Mouse (Mus musculus): ENCODE results near the gene Hist1h2ae. TPM values are rescaled to one million over a fixed set of nuclear protein-coding genes. Genes with fewer than 3 reads are reported as not detected.
"Not testable (repeated sequence)": the region's sequence is repeated elsewhere in the genome, so short reads cannot be mapped to it uniquely, and the experiment has no call there.

The Hist1h2ae gene
- polyA plus RNA-seq, 1 experiment from 2014 or later: 139 TPM

DNA sequence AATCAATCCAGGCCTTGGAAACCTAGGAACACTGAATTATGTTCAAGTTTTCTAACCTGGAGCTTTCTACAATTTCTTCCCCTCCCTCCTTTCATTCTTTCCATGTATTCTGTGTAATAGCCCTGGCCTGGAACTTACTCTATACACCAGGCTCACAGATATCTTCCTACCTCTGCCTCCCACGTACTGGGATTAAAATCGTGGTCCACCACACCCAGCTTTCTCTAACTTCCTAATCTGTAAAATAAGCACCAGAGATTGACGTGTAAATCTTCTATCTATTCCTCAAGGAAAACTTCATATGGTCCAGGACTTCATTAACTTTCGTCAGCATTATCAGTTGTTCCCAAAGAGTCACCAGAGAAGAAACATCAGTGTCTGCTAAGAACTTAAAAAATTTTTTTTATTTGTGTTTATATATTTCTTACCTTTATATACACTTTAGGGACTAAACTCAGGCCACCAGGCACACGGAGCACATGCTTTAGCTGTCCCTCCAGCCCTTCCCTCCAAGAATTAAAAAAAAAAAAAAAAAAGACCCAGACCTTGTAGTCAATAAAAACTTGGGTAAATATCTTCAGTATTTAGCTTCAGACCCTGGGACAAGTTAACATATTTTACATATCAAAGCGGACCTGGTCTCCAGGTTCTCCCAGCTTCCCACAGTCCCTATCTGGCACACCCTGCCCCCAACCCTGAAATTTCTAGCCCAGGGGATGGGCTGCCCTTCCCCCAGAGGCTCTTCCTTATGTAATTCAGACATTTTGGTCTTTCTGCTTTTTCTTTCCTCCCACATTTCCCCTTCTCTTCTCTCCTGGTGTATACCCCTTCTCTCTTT, 11.4 kb upstream of the Hist1h2ae start:
- WGBS: 3% methylated on average over 6 of the region's 6 CpGs
- peak overlapping the region; percentile 92 for H3K27ac ChIP-seq

GRCm38 (mm10) chr13:23581408-23582218, 10.6 kb upstream of the Hist1h2ae start, which contains the start of gene Hist1h4d:
TSS of gene Hist1h4d (plus strand) at chr13:23581598.
- ATAC-seq (ENCODE audit: insufficient number of reproducible peaks, insufficient read depth, low FRiP score, low TSS enrichment): peak; percentile 93
- WGBS: under 1% methylated on average over 43 of the region's 43 CpGs
- Histone ChIP-seq H3K36me3 (no peaks in the 10 kb centered on the region), H3K27me3 (no peaks in the 10 kb centered on the region), H3K4me2 (replicated peaks) (peak within 1 kb of the TSS; percentile 89), H3K9ac (peak within 1 kb of the TSS; percentile 73), H3K27ac (peak within 1 kb of the TSS; percentile 92), H3K4me1 (peaks cover 28% of the 10 kb centered on the region), H3K4me3 (peak within 1 kb of the TSS; percentile 53), H3K9me3 (no peaks in the 10 kb centered on the region)

More for the DNA sequence above, 11.4 kb upstream of the Hist1h2ae start:
- no peaks in the 10 kb centered on the region for H3K9me3 ChIP-seq
- peak overlapping the region; percentile 53 for H3K4me3 ChIP-seq
- no peak for ATAC-seq (ENCODE audit: insufficient number of reproducible peaks, insufficient read depth, low FRiP score, low TSS enrichment)
- no peaks in the 10 kb centered on the region for H3K36me3 ChIP-seq
- H3K4me2 ChIP-seq (replicated peaks): peak overlapping the region; percentile 89
- no peaks in the 10 kb centered on the region for H3K27me3 ChIP-seq
- peak overlapping the region; percentile 73 for H3K9ac ChIP-seq
- peaks cover 24% of the 10 kb centered on the region for H3K4me1 ChIP-seq

DNA sequence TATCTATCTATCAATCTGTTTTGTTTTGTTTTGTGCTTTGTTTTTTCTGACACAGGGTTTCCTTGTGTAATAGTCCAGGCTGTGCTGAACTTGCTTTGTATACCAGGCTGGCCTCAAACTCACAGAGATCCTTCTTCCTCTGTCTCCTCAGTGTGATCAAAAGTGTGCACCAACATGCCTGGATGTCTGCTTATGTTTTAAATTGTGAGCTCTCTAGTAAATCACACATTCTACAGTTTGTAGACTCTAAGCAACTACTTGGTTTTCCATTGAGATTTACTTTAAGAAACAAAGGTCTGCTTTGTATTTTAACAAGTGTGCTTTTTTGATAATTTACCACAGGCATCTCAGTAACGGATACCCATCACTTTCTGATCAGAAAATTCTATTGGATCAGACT, 6.8 kb upstream of the Hist1h2ae start:
- ATAC-seq (ENCODE audit: insufficient number of reproducible peaks, insufficient read depth, low FRiP score, low TSS enrichment): no peak

DNA sequence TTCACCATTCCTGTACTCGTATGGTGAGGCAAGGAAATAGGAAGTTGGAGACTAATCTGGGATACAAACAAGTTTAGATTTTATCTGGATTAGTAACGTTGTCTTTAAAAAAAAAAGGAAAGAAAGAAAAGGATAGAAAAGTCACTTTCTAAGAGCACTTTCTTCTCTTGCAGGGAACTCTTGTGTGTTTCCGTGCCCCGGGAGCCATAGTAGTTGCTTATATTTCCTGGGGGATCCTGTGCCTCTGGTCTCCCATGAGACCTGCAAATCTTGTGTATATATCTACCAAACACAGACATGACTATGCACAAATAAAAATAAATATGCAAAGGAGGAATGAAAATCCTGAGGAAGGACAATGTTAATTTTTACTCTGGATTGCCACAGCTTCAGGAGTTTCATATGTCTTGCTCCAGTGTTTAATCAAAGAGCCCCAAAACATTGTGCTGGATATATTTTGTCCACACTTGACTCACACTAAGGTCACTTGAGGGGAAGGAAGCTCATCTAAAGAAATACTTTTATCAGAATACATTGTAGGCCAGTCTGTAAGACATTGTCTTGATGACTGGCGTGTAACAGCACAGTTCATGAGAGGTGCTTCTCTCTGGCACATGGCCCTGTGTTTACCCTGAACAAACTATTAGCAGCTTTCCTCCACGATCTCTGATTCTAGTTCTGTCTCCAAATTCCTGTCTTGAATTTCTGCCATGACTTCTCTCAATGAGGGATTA, 6.1 kb upstream of the Hist1h2ae start:
- no peaks in the 10 kb centered on the region for H3K36me3 ChIP-seq
- peak overlapping the region; percentile 75 for H3K4me2 ChIP-seq (replicated peaks)
- peak overlapping the region; percentile 51 for H3K4me3 ChIP-seq
- peaks cover 18% of the 10 kb centered on the region; the same call in 1 of the 2 replicates for H3K4me1 ChIP-seq
- ATAC-seq (ENCODE audit: insufficient number of reproducible peaks, insufficient read depth, low FRiP score, low TSS enrichment): no peak
- 40% methylated on average over 6 of the region's 6 CpGs for WGBS
- H3K9ac ChIP-seq: peak overlapping the region; percentile 60
- H3K27me3 ChIP-seq: no peaks in the 10 kb centered on the region
- no peaks in the 10 kb centered on the region for H3K9me3 ChIP-seq
- peak overlapping the region; percentile 89 for H3K27ac ChIP-seq

More for the DNA sequence above, 6.8 kb upstream of the Hist1h2ae start:
- Histone ChIP-seq H3K27me3 (no peaks in the 10 kb centered on the region), H3K36me3 (no peaks in the 10 kb centered on the region), H3K4me3 (no peak overlapping the region), H3K4me2 (replicated peaks) (no peak overlapping the region), H3K9me3 (no peaks in the 10 kb centered on the region), H3K4me1 (peaks cover 19% of the 10 kb centered on the region), H3K27ac (no peak overlapping the region), H3K9ac (no peak overlapping the region)
- 85% methylated on average over 1 of the region's 1 CpGs for WGBS

GRCm38 (mm10) chr13:23576351-23576881, 5.4 kb upstream of the Hist1h2ae start:
- no peaks in the 10 kb centered on the region for H3K27me3 ChIP-seq
- peak overlapping the region; percentile 60 for H3K9ac ChIP-seq
- WGBS: 3% methylated on average over 7 of the region's 7 CpGs
- no peaks in the 10 kb centered on the region for H3K36me3 ChIP-seq
- H3K27ac ChIP-seq: peak overlapping the region; percentile 89
- H3K4me3 ChIP-seq: peak overlapping the region; percentile 51
- no peak for ATAC-seq (ENCODE audit: insufficient number of reproducible peaks, insufficient read depth, low FRiP score, low TSS enrichment)
- peak overlapping the region; percentile 75 for H3K4me2 ChIP-seq (replicated peaks)
- peaks cover 15% of the 10 kb centered on the region; the same call in 1 of the 2 replicates for H3K4me1 ChIP-seq
- no peaks in the 10 kb centered on the region for H3K9me3 ChIP-seq

GRCm38 (mm10) chr13:23575864-23576313, 4.9 kb upstream of the Hist1h2ae start:
- Histone ChIP-seq H3K4me2 (replicated peaks) (peak overlapping the region; percentile 75), H3K27ac (peak overlapping the region; percentile 89), H3K9ac (peak overlapping the region; percentile 60), H3K4me1 (peaks cover 15% of the 10 kb centered on the region; the same call in 1 of the 2 replicates), H3K4me3 (peak overlapping the region; percentile 51)
- not testable (repeated sequence) for H3K36me3 ChIP-seq; ATAC-seq (ENCODE audit: insufficient number of reproducible peaks, insufficient read depth, low FRiP score, low TSS enrichment); H3K9me3 ChIP-seq; H3K27me3 ChIP-seq
- 0% methylated on average over 8 of the region's 40 CpGs for WGBS

- Histone ChIP-seq H3K36me3 (no peaks in the 10 kb centered on the region), H3K4me2 (replicated peaks) (peak within 1 kb of the TSS; percentile 75), H3K9ac (peak within 1 kb of the TSS; percentile 60), H3K9me3 (no peaks in the 10 kb centered on the region), H3K4me3 (peak within 1 kb of the TSS; percentile 51), H3K27ac (peak within 1 kb of the TSS; percentile 90), H3K4me1 (peaks cover 15% of the 10 kb centered on the region; the same call in 1 of the 2 replicates), H3K27me3 (no peaks in the 10 kb centered on the region)
- WGBS: under 1% methylated on average over 18 of the region's 18 CpGs
- peak; percentile 58; the same call in 1 of the 2 replicates for ATAC-seq (ENCODE audit: insufficient number of reproducible peaks, insufficient read depth, low FRiP score, low TSS enrichment)
Measured at GRCm38 (mm10) chr13:23575271-23575851, 4.3 kb upstream of the Hist1h2ae start, which contains the start of gene Hist1h3d. TSS of gene Hist1h3d (plus strand) at chr13:23575763.

GRCm38 (mm10) chr13:23574546-23575170, 3.6 kb upstream of the Hist1h2ae start:
- not testable (repeated sequence) for H3K36me3 ChIP-seq; H3K27me3 ChIP-seq; H3K9me3 ChIP-seq; ATAC-seq (ENCODE audit: insufficient number of reproducible peaks, insufficient read depth, low FRiP score, low TSS enrichment)
- Histone ChIP-seq H3K4me3 (peak overlapping the region; percentile 52), H3K4me2 (replicated peaks) (peak overlapping the region; percentile 75), H3K4me1 (peaks cover 19% of the 10 kb centered on the region; the same call in 1 of the 2 replicates), H3K27ac (peak overlapping the region; percentile 96), H3K9ac (peak overlapping the region; percentile 58; the same call in 1 of the 2 replicates)
- under 1% methylated on average over 13 of the region's 39 CpGs for WGBS

DNA sequence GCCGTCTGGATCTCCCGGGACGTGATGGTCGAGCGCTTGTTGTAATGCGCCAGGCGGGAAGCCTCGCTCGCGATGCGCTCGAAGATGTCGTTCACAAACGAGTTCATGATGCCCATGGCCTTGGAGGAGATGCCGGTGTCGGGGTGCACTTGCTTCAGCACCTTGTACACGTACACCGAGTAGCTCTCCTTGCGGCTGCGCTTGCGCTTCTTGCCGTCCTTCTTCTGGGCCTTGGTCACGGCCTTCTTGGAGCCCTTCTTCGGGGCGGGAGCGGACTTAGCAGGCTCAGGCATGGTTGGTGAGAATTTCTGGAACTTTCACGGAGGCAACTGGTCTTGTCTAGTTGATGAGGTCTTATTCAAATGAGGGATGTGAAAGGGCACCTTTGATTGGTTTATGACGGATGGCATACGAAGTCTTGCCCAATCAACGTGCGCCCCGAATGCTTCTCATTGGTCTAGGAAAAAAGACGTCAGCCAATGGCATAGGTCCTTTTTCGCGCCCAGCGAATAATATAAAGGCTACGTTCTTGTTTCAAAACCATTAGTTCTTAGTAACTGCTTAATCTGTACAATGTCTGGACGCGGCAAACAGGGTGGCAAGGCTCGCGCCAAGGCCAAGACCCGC, 3.0 kb upstream of the Hist1h2ae start, which contains the start of the genes Hist1h2bf and Hist1h2ad:
Gene Hist1h2bf (minus strand): TSS at position 299 of the 627 bp plus-strand sequence.
Gene Hist1h2ad (plus strand): TSS at position 484 of the 627 bp plus-strand sequence.
- peak within 1 kb of the TSS; percentile 52 for H3K4me3 ChIP-seq
- peaks cover 19% of the 10 kb centered on the region; the same call in 1 of the 2 replicates for H3K4me1 ChIP-seq
- not testable (repeated sequence) for H3K9me3 ChIP-seq, H3K36me3 ChIP-seq, H3K27me3 ChIP-seq
- under 1% methylated on average over 42 of the region's 42 CpGs for WGBS
- peak within 1 kb of the TSS; percentile 75 for H3K4me2 ChIP-seq (replicated peaks)
- peak within 1 kb of the TSS; percentile 96 for H3K27ac ChIP-seq
- ATAC-seq (ENCODE audit: insufficient number of reproducible peaks, insufficient read depth, low FRiP score, low TSS enrichment): peak; percentile 91
- H3K9ac ChIP-seq: peak within 1 kb of the TSS; percentile 72
